Mouse (Mus musculus) urinary bladder, postnatal 25 days (tissue): ENCODE measurements at regions not wholly inside any gene's neighbourhood (a gene's known extent, or its start where the extent isn't known, plus 50 kb on each side); places are given as distances from the start of the nearest gene placed in this dataset.

Source experiments
- DNase-seq: peaks from one replicate; pipeline ENCODE4 v3.0.0; 2022; ENCODE audit warnings: low spot score

DNA sequence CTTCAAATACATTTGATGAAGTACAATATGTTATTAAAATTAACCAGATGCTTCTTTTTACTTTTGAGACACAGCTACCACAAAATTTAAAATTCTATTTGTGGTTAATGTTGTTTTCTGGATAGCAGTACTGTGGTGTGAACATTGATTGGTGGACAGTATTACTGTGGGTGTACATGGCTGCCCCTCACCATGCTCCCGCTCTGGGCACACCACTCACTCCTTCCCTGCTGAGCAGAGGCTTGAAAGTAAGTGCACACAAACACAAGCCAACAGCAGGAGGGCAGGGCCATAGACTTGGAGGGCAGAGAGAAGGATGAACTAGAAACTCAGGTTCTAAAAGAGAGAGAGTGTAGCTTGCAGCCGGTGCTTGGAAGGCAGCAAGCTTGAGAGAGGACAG lies 182.1 kb downstream of the Ifng start:
- DNase-seq: no peak

DNA sequence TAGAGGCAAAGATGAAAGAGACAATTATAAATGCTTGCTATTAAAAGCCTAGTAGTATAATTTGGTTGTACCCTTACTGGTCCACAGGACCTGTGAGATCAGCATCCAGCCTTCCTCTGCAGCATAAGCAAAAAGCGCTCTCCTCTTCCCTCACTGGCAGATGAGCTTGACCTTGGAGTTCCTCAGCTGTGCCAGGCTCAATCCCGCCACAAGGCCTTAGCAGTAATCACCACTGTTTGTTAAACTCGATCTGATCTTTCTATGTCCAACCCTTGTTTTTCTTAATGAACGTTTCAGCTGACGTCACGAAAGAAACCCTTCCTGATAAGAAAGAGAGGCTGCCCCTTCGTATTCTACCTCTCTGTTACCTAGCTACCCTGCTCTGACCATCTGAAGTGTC lies 183.5 kb downstream of the Ifng start:
- no peak for DNase-seq

DNA sequence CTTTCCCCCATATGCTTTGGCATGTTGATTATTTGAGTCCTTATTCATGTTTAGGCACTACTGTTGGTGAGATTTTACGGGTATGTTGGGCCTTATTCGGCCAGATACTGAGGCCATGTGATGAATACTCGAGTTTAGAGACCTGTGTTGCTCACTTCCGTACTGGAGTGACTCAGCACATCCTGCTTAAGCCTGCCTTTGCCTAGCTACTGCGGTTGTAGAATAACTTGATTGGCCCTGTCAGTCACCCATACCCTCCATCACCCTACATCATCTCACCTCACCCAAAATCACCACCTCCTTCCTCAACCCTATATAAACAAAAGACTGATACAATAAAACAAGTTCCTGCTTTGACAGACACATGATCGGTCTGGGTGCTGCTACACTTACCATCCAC lies 187.2 kb downstream of the Ifng start:
- DNase-seq: no peak

DNA sequence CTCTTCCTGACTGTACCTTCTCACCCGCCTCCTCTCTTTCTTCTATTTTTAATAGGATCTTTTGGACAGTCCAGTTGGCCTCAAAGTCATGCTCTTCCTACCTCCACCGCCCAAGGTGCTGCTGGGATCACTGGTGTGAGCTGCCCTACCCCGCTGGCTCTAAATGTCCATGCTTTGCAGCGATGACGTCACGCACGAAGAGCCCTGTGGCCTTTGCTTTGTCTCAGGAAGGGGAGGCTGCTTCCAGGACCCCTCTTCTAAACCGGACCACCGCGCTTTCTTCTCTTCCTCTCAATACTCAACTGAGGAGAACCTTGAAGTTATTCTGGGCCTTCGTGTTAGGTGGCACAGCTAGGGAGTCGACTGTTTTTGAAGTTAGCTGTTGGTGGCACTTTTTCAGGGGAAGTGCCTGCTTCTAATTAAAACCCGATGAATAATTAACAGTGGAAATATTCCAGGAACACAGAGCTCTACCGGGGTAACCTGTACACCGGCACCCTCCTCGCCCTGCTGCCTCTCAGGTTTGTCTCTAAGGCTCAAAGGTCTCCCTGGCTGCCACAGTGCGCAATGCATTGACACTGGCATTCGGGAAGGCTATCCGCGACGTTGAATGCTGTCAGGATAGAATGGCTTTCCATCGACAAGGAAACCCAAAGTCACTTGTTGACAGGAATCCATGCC lies 188.7 kb downstream of the Ifng start:
- DNase-seq: no peak

GRCm38 (mm10) chr10:118631786-118632185 lies 190.9 kb downstream of the Ifng start:
- DNase-seq: no peak

DNA sequence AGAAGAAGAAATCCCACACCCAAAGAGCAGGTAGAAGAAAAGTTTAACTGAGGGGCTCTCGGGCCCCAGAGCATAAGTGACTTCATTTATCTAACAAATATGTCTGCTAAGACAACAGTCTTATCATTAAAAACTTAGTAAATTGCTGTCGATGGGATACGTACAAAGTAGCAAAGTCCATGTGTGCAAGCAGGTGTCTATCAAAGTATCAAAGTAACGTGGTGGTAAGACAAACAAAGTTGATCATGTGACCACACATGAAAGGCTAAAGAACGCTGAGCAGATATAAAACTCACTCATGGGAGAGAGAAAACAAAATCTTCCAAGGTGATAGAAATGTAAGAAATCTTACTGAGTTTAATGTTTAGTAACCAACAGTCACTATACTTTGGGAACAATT lies 191.3 kb downstream of the Ifng start:
- DNase-seq: no peak

DNA sequence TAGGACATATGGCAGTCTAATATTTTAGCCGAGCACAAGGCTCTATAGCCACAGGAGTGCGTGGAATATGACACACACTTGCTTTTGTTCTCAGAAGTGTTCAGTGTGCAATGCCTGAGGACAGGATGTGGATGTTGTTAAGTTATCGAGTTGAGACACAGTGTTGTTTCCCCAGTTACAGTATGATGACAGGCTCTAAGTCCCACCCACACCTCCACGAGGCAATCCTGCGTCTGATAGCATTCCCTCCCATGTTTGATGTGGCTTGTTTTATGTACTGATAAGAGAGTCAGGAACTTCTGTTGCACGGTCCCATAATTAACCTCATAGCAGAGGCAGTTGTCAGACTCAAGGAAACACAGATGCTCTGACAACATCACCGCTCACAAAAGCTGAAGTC lies 192.6 kb downstream of the Ifng start:
- DNase-seq: no peak

DNA sequence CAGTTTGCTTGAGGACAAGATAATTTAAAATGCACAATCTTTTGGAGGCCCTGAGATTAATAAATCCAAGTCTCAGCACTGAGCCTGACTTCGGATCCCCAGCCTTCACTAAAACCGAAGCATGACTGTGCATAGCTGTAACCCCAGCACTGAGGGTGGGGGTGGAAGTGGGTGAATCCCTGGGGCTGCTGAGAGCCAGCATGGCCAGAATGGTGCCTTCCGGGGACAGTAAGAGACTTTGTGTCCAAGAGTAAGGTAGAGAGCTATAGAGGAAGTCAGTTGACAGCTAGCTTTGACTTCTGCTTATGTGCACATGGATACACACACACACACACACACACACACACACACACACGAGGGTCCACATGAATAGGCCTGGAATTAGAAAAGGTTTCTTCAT lies 198.3 kb downstream of the Ifng start:
- DNase-seq: no peak

DNA sequence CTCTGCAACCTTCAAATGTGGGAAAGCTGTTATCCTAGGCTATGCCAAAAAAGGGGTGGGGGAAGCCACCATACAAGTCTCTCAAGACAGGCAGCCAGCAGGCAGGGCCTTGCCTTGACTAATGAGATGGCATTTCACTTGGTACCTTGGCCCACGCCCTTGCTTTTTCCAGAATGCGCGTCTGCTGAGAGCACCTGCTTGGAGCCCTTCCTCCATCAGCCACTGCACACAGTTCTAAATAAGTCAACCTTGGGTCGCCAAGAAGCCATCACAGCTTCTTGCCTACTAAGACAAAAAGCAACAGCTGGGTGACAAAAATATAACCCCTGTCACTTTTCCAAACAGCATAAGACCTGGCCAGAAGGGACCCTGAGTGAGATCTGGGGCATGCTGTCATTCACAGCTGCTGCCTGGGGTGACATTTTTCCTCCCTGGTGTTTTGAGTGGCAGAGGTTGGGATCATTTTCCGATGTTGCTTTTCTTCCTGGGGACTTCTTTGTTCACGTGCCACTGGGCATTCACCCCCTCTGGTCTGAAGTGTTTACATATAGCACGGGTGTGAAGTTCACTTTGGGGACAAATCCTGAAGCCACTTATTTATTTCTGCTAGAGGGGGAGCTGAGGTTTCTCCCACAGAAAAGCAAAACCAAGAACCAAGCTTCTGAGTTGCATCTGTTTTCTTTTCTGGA lies 199.4 kb downstream of the Ifng start:
- DNase-seq: no peak

DNA sequence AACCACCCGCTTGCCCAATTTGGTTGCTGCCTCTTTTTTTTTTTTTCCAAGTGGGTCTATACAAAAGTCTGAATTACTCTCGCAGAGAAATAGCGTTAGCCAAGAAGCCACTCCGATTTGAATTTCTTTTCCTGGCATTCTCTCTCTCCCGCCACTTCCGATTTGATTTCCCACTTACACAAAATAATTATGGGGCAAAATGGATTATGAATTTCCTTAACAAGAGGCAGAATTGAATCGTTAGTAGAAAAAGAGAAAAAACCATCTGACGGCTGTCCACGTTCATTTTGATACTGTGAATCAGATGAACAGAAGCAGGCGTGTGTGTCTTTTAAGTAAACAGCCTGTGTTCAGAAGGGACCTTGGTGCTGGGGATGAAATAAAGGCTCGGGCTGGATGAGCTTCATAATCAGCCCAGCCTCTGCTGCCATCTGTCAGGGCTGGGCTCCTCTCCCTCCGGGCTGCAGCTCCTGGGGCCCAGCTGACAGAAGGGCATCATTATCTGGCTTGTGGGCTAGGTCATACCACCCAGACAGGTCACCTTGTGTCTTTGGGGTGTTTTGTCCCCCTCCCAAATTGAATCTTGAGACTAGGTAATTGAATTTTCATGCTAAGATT lies 200.1 kb downstream of the Ifng start:
- no peak for DNase-seq

- no peak for DNase-seq
Observed at GRCm38 (mm10) chr10:118643622-118644021, 202.8 kb downstream of the Ifng start.

DNA sequence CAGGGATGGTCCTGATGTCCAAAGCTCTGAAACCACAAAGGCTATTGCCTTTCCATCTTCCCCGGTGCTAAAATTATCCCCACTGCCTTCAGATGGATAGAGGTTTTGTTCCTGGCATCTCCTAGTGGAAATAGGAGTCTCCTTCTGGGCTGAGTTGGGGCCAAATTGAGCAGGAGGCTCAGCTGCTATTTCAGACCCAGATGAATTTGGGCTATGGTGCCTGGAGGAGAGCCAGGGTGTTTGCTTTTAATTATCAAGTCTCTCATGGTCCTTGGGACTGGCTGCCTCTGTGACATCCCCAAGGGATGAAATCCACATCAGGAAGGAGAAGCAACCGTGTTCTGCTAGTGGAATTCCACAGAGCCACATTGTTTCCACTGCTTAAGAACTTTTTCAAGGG lies 207.3 kb downstream of the Ifng start:
- DNase-seq: no peak

DNA sequence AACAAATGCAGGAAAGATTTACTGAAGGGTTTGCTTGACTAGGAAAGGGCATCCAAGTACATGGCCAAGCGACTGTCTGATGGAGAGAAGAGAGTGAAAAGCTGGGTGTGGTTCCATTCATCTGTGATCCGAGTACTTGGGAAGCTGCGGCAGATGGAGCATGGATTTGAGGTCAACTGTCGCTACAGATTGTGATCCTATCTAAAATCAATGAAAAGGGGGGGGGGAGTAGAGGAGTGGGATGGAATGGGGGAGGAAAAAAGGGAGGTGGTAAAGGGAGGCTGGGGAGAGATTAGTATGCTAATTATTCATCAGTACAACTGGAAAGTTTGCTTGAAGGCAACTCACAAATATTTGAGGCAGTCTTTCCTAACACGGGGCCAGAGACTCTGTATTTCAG lies 213.4 kb downstream of the Dyrk2 start:
- DNase-seq: no peak

DNA sequence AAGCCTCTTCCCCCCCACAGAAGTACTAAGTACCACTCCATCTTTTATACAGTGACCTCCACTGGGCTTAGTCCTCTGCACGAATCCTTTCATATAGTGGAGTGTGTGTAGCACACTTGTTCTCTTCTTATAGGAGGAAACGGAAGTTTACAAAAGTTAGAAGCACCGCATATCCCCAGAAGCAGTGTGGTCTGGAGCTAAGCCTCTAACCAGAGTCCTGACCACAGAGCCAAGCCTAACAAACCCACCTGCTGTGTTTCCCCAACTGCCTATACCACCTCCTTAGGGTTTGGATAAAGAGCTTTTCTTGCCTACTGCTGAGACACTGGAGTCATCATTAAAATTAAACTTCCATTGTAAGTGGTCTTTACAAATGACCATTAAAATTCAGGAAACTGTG lies 204.0 kb downstream of the Dyrk2 start:
- no peak for DNase-seq

DNA sequence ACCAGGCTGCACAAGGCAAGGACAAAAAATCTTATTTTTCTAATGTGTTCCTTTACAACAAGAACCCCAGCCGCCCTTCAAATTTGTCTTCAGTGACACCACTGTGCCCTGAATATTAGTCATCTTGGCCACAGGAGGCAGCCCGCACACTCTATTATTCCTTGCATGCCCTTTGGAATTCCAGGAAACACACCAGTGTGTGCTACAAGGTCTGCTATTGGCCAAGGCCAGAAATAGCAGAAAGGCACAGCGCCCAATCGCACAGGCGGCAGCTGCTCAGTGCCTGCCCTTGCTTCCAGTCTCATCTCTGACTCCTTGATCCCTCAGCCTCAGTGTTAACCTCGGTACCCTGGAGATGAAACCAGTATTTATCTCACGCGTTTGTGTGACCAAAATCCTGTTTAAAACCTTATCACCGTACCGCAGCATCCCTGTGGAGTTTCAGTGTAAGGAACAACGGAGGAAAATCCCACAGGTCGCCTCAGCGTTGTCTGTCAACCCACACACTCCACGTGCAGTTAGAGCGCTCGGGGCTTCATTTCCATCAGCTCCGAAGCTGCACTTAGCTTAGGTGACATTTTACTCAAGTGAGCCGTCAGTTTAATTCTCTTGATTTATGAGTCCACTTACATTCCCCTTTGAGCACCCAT lies 194.1 kb downstream of the Dyrk2 start:
- DNase-seq: no peak

- DNase-seq: no peak
Observed at GRCm38 (mm10) chr10:118678750-118679418, 191.1 kb downstream of the Dyrk2 start.

DNA sequence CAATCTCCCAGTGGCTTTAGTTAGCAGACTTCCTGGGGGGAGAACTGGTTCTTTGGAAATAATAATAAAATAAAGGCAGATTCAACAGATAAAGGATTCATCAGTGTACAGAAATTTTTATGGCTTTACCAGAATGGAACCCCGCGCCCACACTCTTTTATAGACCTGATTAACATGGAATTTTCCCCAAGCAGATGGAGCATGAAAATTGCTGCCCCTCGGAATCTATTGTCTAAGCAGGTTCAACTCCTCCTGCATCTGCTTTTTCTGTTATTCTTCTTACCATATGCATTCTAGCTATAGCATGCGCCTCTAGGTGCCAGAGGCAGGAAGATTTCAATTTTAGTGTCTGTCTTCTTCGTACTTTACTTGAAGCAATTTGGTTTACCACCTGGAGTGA lies 190.5 kb downstream of the Dyrk2 start:
- DNase-seq: no peak

DNA sequence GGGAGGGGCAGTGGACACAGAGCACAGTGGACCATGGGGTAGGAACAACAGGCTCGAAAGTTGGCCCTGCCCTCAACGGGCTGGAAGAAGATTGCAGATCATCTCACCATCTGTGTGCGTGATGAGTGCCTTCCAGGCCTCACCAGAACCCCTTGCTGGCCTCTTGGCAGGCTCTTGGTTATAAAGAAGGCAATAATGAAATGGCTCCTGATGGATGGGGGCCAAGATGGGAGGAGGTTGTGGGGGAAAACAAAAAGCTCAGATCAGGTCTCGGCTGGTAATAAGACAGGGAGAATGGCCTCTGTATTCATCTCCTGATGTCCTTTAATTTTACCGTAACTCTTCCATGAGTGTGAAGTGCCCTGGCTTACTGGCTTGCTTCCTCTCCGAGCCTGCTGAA lies 189.1 kb downstream of the Dyrk2 start:
- no peak for DNase-seq

- no peak for DNase-seq
Observed at GRCm38 (mm10) chr10:118683356-118683755, 186.7 kb downstream of the Dyrk2 start.

GRCm38 (mm10) chr10:118699292-118699691 lies 170.7 kb downstream of the Dyrk2 start:
- DNase-seq: no peak

DNA sequence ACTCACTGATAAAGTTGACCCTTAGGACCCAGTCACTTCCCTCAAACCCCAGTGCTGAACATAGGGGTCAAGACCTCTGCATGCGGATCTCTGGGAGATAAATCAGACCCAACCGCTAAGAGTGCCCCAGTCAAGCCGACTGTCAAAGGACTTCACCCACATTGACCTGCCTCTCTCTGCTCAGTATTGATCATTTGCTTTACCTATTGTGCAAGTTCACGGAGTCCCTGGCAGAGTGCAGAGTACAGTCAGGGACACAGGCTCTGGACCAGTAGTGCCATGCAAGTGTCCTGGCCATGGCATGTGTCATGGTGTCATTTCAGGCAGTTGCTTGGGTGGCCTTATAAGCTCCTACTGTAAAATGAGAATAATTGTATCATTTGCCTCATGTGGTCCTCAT lies 169.9 kb downstream of the Dyrk2 start:
- no peak for DNase-seq

GRCm38 (mm10) chr10:118706020-118706419 lies 164.0 kb downstream of the Dyrk2 start:
- no peak for DNase-seq

DNA sequence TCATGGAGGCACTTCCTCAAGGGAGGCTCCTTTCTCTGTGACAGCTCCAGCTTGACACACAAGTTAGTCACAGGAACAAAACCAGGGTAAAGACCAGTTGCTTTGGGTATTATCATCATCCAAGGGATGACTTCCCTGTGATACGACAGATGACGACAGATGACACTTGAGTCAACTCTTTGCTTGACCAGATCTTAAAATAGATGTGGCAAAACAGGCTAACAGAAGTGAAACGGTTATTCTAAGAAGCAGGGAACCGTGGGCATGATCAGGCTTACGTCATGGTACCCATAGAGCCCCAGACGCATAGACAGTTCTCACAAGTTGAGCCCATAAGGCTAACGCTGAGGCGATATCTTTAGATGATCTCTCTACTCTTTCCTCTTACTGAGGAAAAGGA lies 160.3 kb downstream of the Dyrk2 start:
- DNase-seq: no peak
